Mouse (Mus musculus) midbrain, embryonic 12.5 days (tissue): ENCODE data around the gene Nipsnap3b. TPM values are rescaled to one million over a fixed set of nuclear protein-coding genes. Genes with fewer than 3 reads are reported as not detected.

Source experiments
- ATAC-seq: fragments of 200-750 bp; cut with Nextera tagmentation; 2 replicates; pipeline ENCODE4 v1.8.0; 2017; ENCODE audit warnings: low read depth, moderate TSS enrichment, moderate library complexity; ENCODE audit not compliant: low FRiP score
- H3K27ac ChIP-seq: fragments of 300-500 bp; sonication (generic); replicated peaks from 2 replicates; pipeline ENCODE4 v1.5.1; 2016; ENCODE audit warnings: mild to moderate bottlenecking
- H3K27me3 ChIP-seq: fragments of 300-500 bp; sonication (generic); 2 replicates; pipeline ENCODE4 v1.6.1; 2016; ENCODE audit warnings: mild to moderate bottlenecking
- H3K36me3 ChIP-seq: fragments of 300-500 bp; sonication (generic); 2 replicates; pipeline ENCODE4 v1.6.1; 2016
- H3K4me1 ChIP-seq: fragments of 300-500 bp; sonication (generic); 2 replicates; pipeline ENCODE4 v1.6.1; 2016
- H3K4me2 ChIP-seq: fragments of 300-500 bp; sonication (generic); replicated peaks from 2 replicates; pipeline ENCODE4 v1.6.1; 2016; ENCODE audit warnings: mild to moderate bottlenecking, moderate library complexity
- H3K4me3 ChIP-seq: fragments of 300-500 bp; sonication (generic); 2 replicates; pipeline ENCODE4 v1.5.1; 2016; ENCODE audit warnings: mild to moderate bottlenecking
- H3K9ac ChIP-seq: fragments of 300-500 bp; sonication (generic); replicated peaks from 2 replicates; pipeline ENCODE4 v1.6.1; 2016; ENCODE audit warnings: mild to moderate bottlenecking, moderate library complexity
- H3K9me3 ChIP-seq: fragments of 300-500 bp; sonication (generic); 2 replicates; pipeline ENCODE4 v1.6.1; 2016; ENCODE audit warnings: mild to moderate bottlenecking
- WGBS: fragments of 180-500 bp; shearing (Covaris S2); methylation state at CpG from one replicate; pipeline ENCODE4 v1.1.7; 2016; 5-methylcytosine and 5-hydroxymethylcytosine counted together
- polyA plus RNA-seq: library from polyadenylated mRNA; unstranded; fragments of >200 nt; fragmentation: Nextera tagmentation; extraction: Ambion mirVana; gene quantifications from 2 replicates; pipeline ENCODE4 v1.2.1, GENCODE M21; 2016

The Nipsnap3b gene
- polyA plus RNA-seq, 1 experiment from 2014 or later, result 110 TPM

- no peaks in the 10 kb centered on the region for H3K9me3 ChIP-seq
- no peak overlapping the region for H3K27ac ChIP-seq
- no peak overlapping the region for H3K4me3 ChIP-seq
- WGBS, result 97% methylated on average over 14 of the region's 14 CpGs
- H3K4me2 ChIP-seq, result no peak overlapping the region
- no peaks in the 10 kb centered on the region for H3K4me1 ChIP-seq
- no peaks in the 10 kb centered on the region for H3K27me3 ChIP-seq
- no peak for ATAC-seq
- H3K36me3 ChIP-seq, result peaks cover 43% of the 10 kb centered on the region
- no peak overlapping the region for H3K9ac ChIP-seq
Measured at GRCm38 (mm10) chr4:53023189-53023925, 11.7 kb downstream of the Nipsnap3b start.

DNA sequence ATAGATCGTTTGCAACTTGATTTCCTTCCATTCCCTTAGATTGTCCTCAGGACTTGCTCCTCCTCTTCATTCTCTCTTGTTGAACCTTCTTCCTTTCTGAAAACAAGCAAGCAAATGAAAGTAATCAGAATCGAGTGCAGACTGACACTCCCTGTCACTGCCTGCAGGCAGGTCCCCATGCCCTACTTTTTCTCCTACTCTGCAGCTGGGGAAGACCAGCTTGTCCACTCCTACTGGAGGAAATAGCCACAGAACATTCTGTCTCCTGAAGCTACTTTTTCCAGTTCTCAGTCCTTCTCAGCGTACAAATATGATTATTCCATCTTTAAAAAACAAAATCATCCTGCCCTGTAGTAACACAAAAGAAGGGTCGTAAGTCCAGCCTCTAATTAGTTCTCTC, 12.7 kb downstream of the Nipsnap3b start:
- Histone ChIP-seq H3K9me3 (no peaks in the 10 kb centered on the region), H3K36me3 (peaks cover 38% of the 10 kb centered on the region)
- WGBS, result 91% methylated on average over 4 of the region's 4 CpGs

GRCm38 (mm10) chr4:53027811-53028210, 16.1 kb downstream of the Nipsnap3b start:
- 88% methylated on average over 3 of the region's 3 CpGs for WGBS

More for the DNA sequence above, 12.7 kb downstream of the Nipsnap3b start:
- no peak overlapping the region for H3K4me2 ChIP-seq
- ATAC-seq, result no peak
- H3K4me1 ChIP-seq, result no peaks in the 10 kb centered on the region
- no peak overlapping the region for H3K4me3 ChIP-seq
- H3K27ac ChIP-seq, result no peak overlapping the region
- H3K9ac ChIP-seq, result no peak overlapping the region
- no peaks in the 10 kb centered on the region for H3K27me3 ChIP-seq

GRCm38 (mm10) chr4:53030326-53030948, 18.8 kb downstream of the Nipsnap3b start:
- Histone ChIP-seq H3K9me3 (no peaks in the 10 kb centered on the region), H3K4me2 (no peak overlapping the region), H3K27me3 (no peaks in the 10 kb centered on the region), H3K9ac (no peak overlapping the region), H3K4me1 (no peaks in the 10 kb centered on the region), H3K4me3 (no peak overlapping the region), H3K27ac (no peak overlapping the region), H3K36me3 (0 out of 2 replicates have a peak, but pooled peaks cover 3% of the 10 kb centered on the region)
- ATAC-seq, result no peak
- 50% methylated on average over 8 of the region's 8 CpGs for WGBS

More at GRCm38 (mm10) chr4:53027811-53028210, 16.1 kb downstream of the Nipsnap3b start:
- no peaks in the 10 kb centered on the region for H3K4me1 ChIP-seq
- H3K4me2 ChIP-seq, result no peak overlapping the region
- H3K4me3 ChIP-seq, result no peak overlapping the region
- H3K9ac ChIP-seq, result no peak overlapping the region
- no peak overlapping the region for H3K27ac ChIP-seq
- no peak for ATAC-seq
- H3K36me3 ChIP-seq, result peaks cover 14% of the 10 kb centered on the region
- H3K27me3 ChIP-seq, result no peaks in the 10 kb centered on the region
- H3K9me3 ChIP-seq, result no peaks in the 10 kb centered on the region

GRCm38 (mm10) chr4:53043819-53044218, 32.1 kb downstream of the Nipsnap3b start:
- H3K36me3 ChIP-seq, result peaks cover 11% of the 10 kb centered on the region; the same call in 1 of the 2 replicates
- no peaks in the 10 kb centered on the region for H3K4me1 ChIP-seq
- H3K27ac ChIP-seq, result no peak overlapping the region
- no peak overlapping the region for H3K9ac ChIP-seq
- H3K27me3 ChIP-seq, result no peaks in the 10 kb centered on the region
- H3K9me3 ChIP-seq, result no peaks in the 10 kb centered on the region
- no peak for ATAC-seq
- no peak overlapping the region for H3K4me3 ChIP-seq
- H3K4me2 ChIP-seq, result no peak overlapping the region
- WGBS, result 91% methylated on average over 8 of the region's 8 CpGs

DNA sequence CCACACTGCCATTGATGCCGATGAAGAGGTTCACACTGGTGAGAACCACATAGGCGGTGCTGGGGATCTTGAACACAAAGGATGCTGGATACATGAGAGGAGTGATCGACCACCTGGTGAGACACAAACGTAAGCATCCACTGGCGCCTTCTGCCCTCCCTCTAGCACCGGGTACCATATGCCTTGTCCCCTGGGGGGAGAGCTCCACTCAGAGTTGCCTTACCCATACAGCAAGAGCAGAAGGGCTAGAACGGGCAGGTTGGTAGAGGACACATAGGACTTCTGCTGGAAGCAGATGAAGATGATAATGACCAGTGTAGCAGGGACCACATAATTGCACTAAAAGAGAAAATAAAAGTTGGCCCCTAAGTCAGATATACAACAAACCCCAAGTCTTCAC, 34.1 kb downstream of the Nipsnap3b start:
- no peak for ATAC-seq
- no peaks in the 10 kb centered on the region for H3K9me3 ChIP-seq
- H3K27me3 ChIP-seq, result no peaks in the 10 kb centered on the region
- peaks cover 9% of the 10 kb centered on the region; the same call in 1 of the 2 replicates for H3K36me3 ChIP-seq
- no peak overlapping the region for H3K4me2 ChIP-seq
- no peak overlapping the region for H3K27ac ChIP-seq
- H3K4me1 ChIP-seq, result no peaks in the 10 kb centered on the region
- WGBS, result 87% methylated on average over 7 of the region's 7 CpGs
- H3K9ac ChIP-seq, result no peak overlapping the region
- H3K4me3 ChIP-seq, result no peak overlapping the region

DNA sequence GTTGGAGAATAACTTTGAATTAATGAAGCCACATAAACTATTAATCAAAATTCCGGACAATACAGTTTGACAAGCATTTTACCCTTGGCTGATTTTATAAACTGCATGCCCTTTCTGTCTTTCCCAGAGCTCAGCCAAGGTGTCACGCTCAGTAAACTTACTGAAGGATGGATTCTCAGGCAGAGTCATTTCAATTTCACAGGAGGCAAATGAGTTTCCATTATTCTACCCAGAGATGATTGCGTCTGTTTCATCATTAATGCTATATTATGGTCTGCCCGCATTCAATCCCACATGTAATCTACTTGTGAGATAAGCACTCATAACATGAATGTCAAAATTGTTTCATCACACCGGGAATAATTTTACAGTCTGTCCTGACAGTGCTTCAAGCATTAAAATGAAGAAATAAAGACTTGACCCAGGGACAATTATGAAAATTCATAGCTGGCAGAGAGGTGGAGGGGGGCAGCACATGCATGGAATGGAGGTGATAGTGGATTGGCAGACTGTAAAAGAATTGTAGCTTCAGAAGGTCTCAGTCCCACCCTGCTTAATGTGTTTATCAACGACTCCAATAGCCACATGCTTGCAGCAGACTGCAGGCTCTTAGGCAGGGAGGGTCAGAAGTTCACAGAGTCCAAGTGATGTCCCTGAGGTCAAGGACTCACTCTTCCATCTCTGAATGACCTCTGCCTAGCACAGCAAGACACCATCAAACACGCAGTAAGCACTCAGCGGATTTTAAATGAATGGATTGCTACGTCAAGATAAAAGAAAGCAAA, 34.8 kb downstream of the Nipsnap3b start:
- no peak for ATAC-seq
- WGBS, result 60% methylated on average over 9 of the region's 9 CpGs

DNA sequence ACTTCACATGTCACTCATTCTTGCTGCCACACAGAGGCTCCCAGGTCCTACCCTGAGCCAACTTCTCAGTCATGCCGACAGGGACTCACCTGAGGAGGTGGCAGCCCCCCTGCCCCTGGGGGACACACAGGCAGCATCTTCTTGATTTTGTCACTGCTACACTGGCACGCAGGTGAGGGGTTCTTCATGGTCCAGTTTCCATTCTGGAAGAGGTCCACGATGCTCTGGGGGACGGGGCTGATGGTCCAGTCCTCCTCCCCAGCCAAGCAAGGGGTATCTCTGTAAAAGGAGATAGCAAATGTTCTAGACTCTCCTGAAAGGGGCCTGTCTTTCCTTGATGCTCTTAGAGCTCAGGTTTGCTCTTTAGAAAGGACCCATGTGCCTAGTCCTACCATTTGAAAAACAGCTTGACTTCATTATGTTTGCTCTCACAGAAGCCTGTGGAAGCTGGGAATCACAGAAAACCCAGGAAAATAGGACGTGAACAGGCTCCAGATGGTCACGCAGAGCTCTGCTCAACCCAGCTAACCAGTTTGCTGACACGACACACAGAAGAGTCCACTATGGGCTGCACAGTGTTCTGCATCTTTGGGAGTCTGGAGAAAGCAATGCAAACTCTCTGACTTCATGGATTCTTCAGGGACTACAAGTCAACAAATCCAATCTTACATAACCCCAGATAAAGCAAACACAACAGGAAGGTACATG, 50.8 kb downstream of the Nipsnap3b start:
- Histone ChIP-seq H3K27me3 (no peaks in the 10 kb centered on the region), H3K36me3 (peaks cover 6% of the 10 kb centered on the region; the same call in 1 of the 2 replicates), H3K4me1 (no peaks in the 10 kb centered on the region), H3K27ac (no peak overlapping the region), H3K9ac (no peak overlapping the region), H3K4me3 (no peak overlapping the region), H3K9me3 (no peaks in the 10 kb centered on the region), H3K4me2 (no peak overlapping the region)
- 89% methylated on average over 7 of the region's 7 CpGs for WGBS
- no peak for ATAC-seq

More for the DNA sequence above, 34.8 kb downstream of the Nipsnap3b start:
- Histone ChIP-seq H3K4me1 (no peaks in the 10 kb centered on the region), H3K9me3 (no peaks in the 10 kb centered on the region), H3K9ac (no peak overlapping the region), H3K27ac (no peak overlapping the region), H3K27me3 (no peaks in the 10 kb centered on the region), H3K36me3 (0 out of 2 replicates have a peak, but pooled peaks cover 8% of the 10 kb centered on the region), H3K4me3 (no peak overlapping the region), H3K4me2 (no peak overlapping the region)

Other genes starting within 250 kb of the Nipsnap3b start
- gene Olfr275, start 197.3 kb upstream of the Nipsnap3b start, polyA plus RNA-seq, result not detected in 2 replicates
- gene Olfr273, start 152.6 kb upstream of the Nipsnap3b start, polyA plus RNA-seq, result not detected in 2 replicates
- not detected in 2 replicates for gene Olfr272, start 92.7 kb upstream of the Nipsnap3b start, polyA plus RNA-seq
- gene Olfr270, start 47.3 kb upstream of the Nipsnap3b start, polyA plus RNA-seq, result not detected in 2 replicates
- gene Nipsnap3a, start 22.6 kb upstream of the Nipsnap3b start, polyA plus RNA-seq, result not detected in 2 replicates
- gene Abca1, start 148.0 kb downstream of the Nipsnap3b start, polyA plus RNA-seq, result 8.8 and 9.2 TPM in 2 replicates